In genomic region chr9:102625401-102625982, GRCm38 (mm10) we compare ENCODE assay signal across 8 mouse cellular contexts. TPM values are rescaled to one million over a fixed set of nuclear protein-coding genes. Genes with fewer than 3 reads are reported as not detected.
A peak's percentile ranks its signal among the peaks of the same experiment; 100 is the strongest.
DNase-seq lines count a peak whose midpoint lies in the region; ATAC-seq and TF ChIP-seq lines count a peak whose summit lies in the region.

No protein-coding gene starts in this region.

- TF ChIP-seq POLR2A in cerebellum, adult 2 months (IDR thresholded peaks at IDR 0.05; ENCODE audit: borderline replicate concordance, insufficient read depth, low read length): no peak
- TF ChIP-seq POLR2A in limb, embryonic 14.5 days (IDR thresholded peaks at IDR 0.05; ENCODE audit: borderline replicate concordance, extremely low read depth, insufficient read depth, insufficient read length): no peak
- no peak for TF ChIP-seq POLR2A in olfactory bulb, adult 2 months (IDR thresholded peaks at IDR 0.05; ENCODE audit: insufficient read depth, low read depth, low read length)

- peak overlapping the region; percentile 98 for H3K9ac ChIP-seq in limb, embryonic 14.5 days (ENCODE audit: low read depth, low read length, severe bottlenecking)

- ATAC-seq in erythroid progenitor cell, adult 5-6 weeks (replicated peaks; ENCODE audit: low FRiP score, poor library complexity, severe bottlenecking): peak; percentile 31
- ATAC-seq in limb, embryonic 14.5 days (ENCODE audit: low FRiP score, low read depth): peak; percentile 12; the same call in 1 of the 2 replicates

- H3K27me3 ChIP-seq in cerebellum, adult 2 months (ENCODE audit: control insufficient read depth, insufficient read depth, low read length): no peaks in the 10 kb centered on the region
- no peaks in the 10 kb centered on the region for H3K27me3 ChIP-seq in limb, embryonic 14.5 days (ENCODE audit: control insufficient read depth, insufficient read depth, low read length)

- H3K4me2 ChIP-seq in limb, embryonic 14.5 days (replicated peaks; ENCODE audit: low read depth, low read length, severe bottlenecking): peak overlapping the region; percentile 67

- peak overlapping the region; percentile 76 for H3K4me3 ChIP-seq in cerebellum, adult 2 months (replicated peaks; ENCODE audit: insufficient read depth, low read depth, low read length)
- H3K4me3 ChIP-seq in limb, embryonic 14.5 days (replicated peaks; ENCODE audit: low read length): peak overlapping the region; percentile 95
- H3K4me3 ChIP-seq in olfactory bulb, adult 2 months (ENCODE audit: insufficient read depth, low read depth, low read length): peak overlapping the region; percentile 92

- WGBS in cerebellum, adult 2 months: under 1% methylated on average over 27 of the region's 27 CpGs
- 3% methylated on average over 17 of the region's 27 CpGs for WGBS in limb, embryonic 14.5 days
- WGBS in olfactory bulb, adult 2 months: 2% methylated on average over 26 of the region's 27 CpGs

- DNase-seq in cerebellum, adult 2 months: no peak
- no peak for DNase-seq in cerebellum, adult 9-11 months
- DNase-seq in retina, embryonic 14.5 days (ENCODE audit: low spot score): peak; percentile 65
- DNase-seq in retina, postnatal 1 day: no peak
- peak; percentile 48 for DNase-seq in limb, embryonic 14.5 days (ENCODE audit: low spot score)
- no peak for DNase-seq in gastrocnemius, postnatal 4 days (ENCODE audit: low spot score in 2 of 2)

- H3K27ac ChIP-seq in cerebellum, adult 2 months (ENCODE audit: insufficient read depth, low read length): peak overlapping the region; percentile 91
- H3K27ac ChIP-seq in limb, embryonic 14.5 days (replicated peaks; ENCODE audit: low read depth, low read length): peak overlapping the region; percentile 96
- H3K27ac ChIP-seq in olfactory bulb, adult 2 months (ENCODE audit: insufficient read depth, low read depth, low read length): peak overlapping the region; percentile 78

- TF ChIP-seq CTCF in cerebellum, adult 2 months (IDR thresholded peaks at IDR 0.05; ENCODE audit: borderline replicate concordance, insufficient read depth, low read depth, low read length): no peak
- TF ChIP-seq CTCF in olfactory bulb, adult 2 months (IDR thresholded peaks at IDR 0.05; ENCODE audit: insufficient read depth, low read depth, low read length): no peak

- no peaks in the 10 kb centered on the region for H3K9me3 ChIP-seq in limb, embryonic 14.5 days (ENCODE audit: control insufficient read depth, low read length)

- H3K4me1 ChIP-seq in cerebellum, adult 2 months (ENCODE audit: control insufficient read depth, insufficient read depth, low read length): peaks cover 3% of the 10 kb centered on the region; the same call in 1 of the 2 replicates
- peaks cover 14% of the 10 kb centered on the region for H3K4me1 ChIP-seq in limb, embryonic 14.5 days (ENCODE audit: control insufficient read depth, insufficient read depth, low read length)
- peaks cover 3% of the 10 kb centered on the region; the same call in 1 of the 2 replicates for H3K4me1 ChIP-seq in olfactory bulb, adult 2 months (ENCODE audit: control insufficient read depth, insufficient read depth, low read length)

- peaks cover 5% of the 10 kb centered on the region; the same call in 1 of the 2 replicates for H3K36me3 ChIP-seq in limb, embryonic 14.5 days (ENCODE audit: control insufficient read depth, insufficient read depth, low read length)

RNA-seq across cellular contexts. Expression of gene Anapc13, which starts 0.6 kb away (rescaled TPM):
- 189 and 194 TPM in 2 replicates for polyA plus RNA-seq in cerebellum, adult 2 months (2012; rRNA removed)
- 56.2 and 78.8 TPM in 2 replicates for total RNA-seq in erythroid progenitor cell, adult 5-6 weeks (2015; ENCODE audit: low replicate concordance)
- 20.7 and 35.0 TPM in 2 replicates for total RNA-seq in erythroid progenitor cell, adult 5-6 weeks (2017; ENCODE audit: low replicate concordance)
- polyA plus RNA-seq in limb, embryonic 14.5 days (2012; rRNA removed): 88.7 and 191 TPM in 2 replicates
- 169 and 177 TPM in 2 replicates for polyA plus RNA-seq in limb, embryonic 14.5 days (2014; fragmentation: Nextera tagmentation; extraction: Ambion mirVana)
- not detected in 2 replicates for polyA plus RNA-seq in olfactory bulb, adult 2 months (2012; ENCODE audit: insufficient read depth, insufficient read length, low replicate concordance, missing spikeins)
- 100 to 1,000 TPM; 200 to 212 TPM for total RNA-seq in gastrocnemius, postnatal 4 days (2021)

RNA-seq across cellular contexts. Expression of gene Cep63, which starts 0.8 kb away (rescaled TPM):
- polyA plus RNA-seq in cerebellum, adult 2 months (2012; rRNA removed): 24.4 and 27.1 TPM in 2 replicates
- total RNA-seq in erythroid progenitor cell, adult 5-6 weeks (2015; ENCODE audit: low replicate concordance): 31.7 and 33.5 TPM in 2 replicates
- total RNA-seq in erythroid progenitor cell, adult 5-6 weeks (2017; ENCODE audit: low replicate concordance): 15.7 and 25.6 TPM in 2 replicates
- polyA plus RNA-seq in limb, embryonic 14.5 days (2012; rRNA removed): 15.2 and 28.1 TPM in 2 replicates
- polyA plus RNA-seq in limb, embryonic 14.5 days (2014; fragmentation: Nextera tagmentation; extraction: Ambion mirVana): 44.1 and 45.3 TPM in 2 replicates
- polyA plus RNA-seq in olfactory bulb, adult 2 months (2012; ENCODE audit: insufficient read depth, insufficient read length, low replicate concordance, missing spikeins): not detected in 2 replicates
- 10 to 100 TPM; 41.1 to 43.7 TPM for total RNA-seq in gastrocnemius, postnatal 4 days (2021)

Comparison
In these comparisons a context has a peak if more than half of its experiments do, and no peak if none do; other contexts are left out.
1. DNase-seq: peak in retina, embryonic 14.5 days (single experiment) and limb, embryonic 14.5 days (single experiment); none in cerebellum, adult 2 months (0 of 2), cerebellum, adult 9-11 months (single experiment), retina, postnatal 1 day (single experiment) and gastrocnemius, postnatal 4 days (0 of 2).
2. Peak in every context shown above with its lines, with median percentiles within 50 percentile points of each other: H3K27ac ChIP-seq and H3K4me3 ChIP-seq.